Mouse (Mus musculus) hindbrain, embryonic 13.5 days (tissue): ENCODE results near the gene Arfgef2. TPM values are rescaled to one million over a fixed set of nuclear protein-coding genes. Genes with fewer than 3 reads are reported as not detected.
"Not testable (repeated sequence)": the region's sequence is repeated elsewhere in the genome, so short reads cannot be mapped to it uniquely, and the experiment has no call there.

Experiments used
- ATAC-seq: fragments of 200-750 bp; cut with Nextera tagmentation; 2 replicates; pipeline ENCODE4 v1.8.0; 2017; ENCODE audit warnings: moderate TSS enrichment; ENCODE audit not compliant: low FRiP score
- H3K27ac ChIP-seq: fragments of 300-500 bp; sonication (generic); 2 replicates; pipeline ENCODE4 v1.5.1; 2015; ENCODE audit warnings: inconsistent platforms, mild to moderate bottlenecking, moderate library complexity
- H3K27me3 ChIP-seq: fragments of 300-500 bp; sonication (generic); 2 replicates; pipeline ENCODE4 v1.6.1; 2015; ENCODE audit warnings: mild to moderate bottlenecking, inconsistent platforms
- H3K36me3 ChIP-seq: fragments of 300-500 bp; sonication (generic); 2 replicates; pipeline ENCODE4 v1.6.1; 2015; ENCODE audit warnings: mild to moderate bottlenecking, inconsistent platforms
- H3K4me1 ChIP-seq: fragments of 300-500 bp; sonication (generic); replicated peaks from 2 replicates; pipeline ENCODE4 v1.6.1; 2015; ENCODE audit warnings: inconsistent platforms
- H3K4me2 ChIP-seq: fragments of 300-500 bp; sonication (generic); 2 replicates; pipeline ENCODE4 v1.6.1; 2015; ENCODE audit warnings: inconsistent platforms, mild to moderate bottlenecking, moderate library complexity
- H3K4me3 ChIP-seq: fragments of 300-500 bp; sonication (generic); 2 replicates; pipeline ENCODE4 v1.5.1; 2015; ENCODE audit warnings: mild to moderate bottlenecking, inconsistent platforms
- H3K9ac ChIP-seq: fragments of 300-500 bp; sonication (generic); 2 replicates; pipeline ENCODE4 v1.6.1; 2015; ENCODE audit warnings: mild to moderate bottlenecking, inconsistent platforms
- H3K9me3 ChIP-seq: fragments of 300-500 bp; sonication (generic); 2 replicates; pipeline ENCODE4 v1.6.1; 2016; ENCODE audit warnings: inconsistent platforms
- WGBS: fragments of 180-500 bp; shearing (Covaris S2); methylation state at CpG from one replicate; pipeline ENCODE4 v1.1.7; 2015; 5-methylcytosine and 5-hydroxymethylcytosine counted together
- polyA plus RNA-seq: library from polyadenylated mRNA; unstranded; fragments of >200 nt; fragmentation: Nextera tagmentation; extraction: Ambion mirVana; gene quantifications from 2 replicates; pipeline ENCODE4 v1.2.1, GENCODE M21; 2015

Gene Arfgef2
- polyA plus RNA-seq, 1 experiment from 2014 or later: 3.7 TPM

- H3K9ac ChIP-seq: peak overlapping the region; percentile 81
- no peaks in the 10 kb centered on the region for H3K9me3 ChIP-seq
- under 1% methylated on average over 35 of the region's 35 CpGs for WGBS
- no peaks in the 10 kb centered on the region for H3K27me3 ChIP-seq
- peak overlapping the region; percentile 73 for H3K4me2 ChIP-seq
- peak; percentile 95 for ATAC-seq
- no peaks in the 10 kb centered on the region for H3K36me3 ChIP-seq
- H3K27ac ChIP-seq: peak overlapping the region; percentile 60; the same call in 1 of the 2 replicates
- peaks cover 20% of the 10 kb centered on the region for H3K4me1 ChIP-seq
- peak overlapping the region; percentile 57 for H3K4me3 ChIP-seq
Observed at GRCm38 (mm10) chr2:166786353-166787004, 18.9 kb upstream of the Arfgef2 start.

GRCm38 (mm10) chr2:166791738-166792137 is 13.7 kb upstream of the Arfgef2 start:
- Histone ChIP-seq H3K9ac (no peak overlapping the region), H3K4me3 (no peak overlapping the region), H3K36me3 (peaks cover 10% of the 10 kb centered on the region), H3K27ac (peak overlapping the region; percentile 78), H3K27me3 (no peaks in the 10 kb centered on the region), H3K4me2 (no peak overlapping the region), H3K4me1 (peaks cover 28% of the 10 kb centered on the region), H3K9me3 (no peaks in the 10 kb centered on the region)
- WGBS: 63% methylated on average over 5 of the region's 5 CpGs
- ATAC-seq: no peak

- ATAC-seq: peak; percentile 84
- Histone ChIP-seq H3K27ac (peak within 1 kb of the TSS; percentile 78), H3K4me1 (peaks cover 23% of the 10 kb centered on the region), H3K36me3 (peaks cover 16% of the 10 kb centered on the region), H3K4me3 (peak within 1 kb of the TSS; percentile 75), H3K9ac (peak within 1 kb of the TSS; percentile 90), H3K4me2 (peak within 1 kb of the TSS; percentile 68), H3K9me3 (no peaks in the 10 kb centered on the region), H3K27me3 (no peaks in the 10 kb centered on the region)
- WGBS: 20% methylated on average over 5 of the region's 5 CpGs
Observed at GRCm38 (mm10) chr2:166792355-166792754, 13.0 kb upstream of the Arfgef2 start, which contains the start of gene Trp53rkb. Trp53rkb (plus strand) TSS chr2:166792531.

- peaks cover 29% of the 10 kb centered on the region for H3K36me3 ChIP-seq
- not testable (repeated sequence) for H3K9me3 ChIP-seq, H3K27me3 ChIP-seq
- H3K4me3 ChIP-seq: peak overlapping the region; percentile 75
- H3K4me1 ChIP-seq: peaks cover 23% of the 10 kb centered on the region
- peak overlapping the region; percentile 68 for H3K4me2 ChIP-seq
- WGBS: under 1% methylated on average over 67 of the region's 76 CpGs
- H3K27ac ChIP-seq: peak overlapping the region; percentile 78
- H3K9ac ChIP-seq: peak overlapping the region; percentile 90
- ATAC-seq: peak; percentile 90
Observed at GRCm38 (mm10) chr2:166793542-166794214, 11.7 kb upstream of the Arfgef2 start.

DNA sequence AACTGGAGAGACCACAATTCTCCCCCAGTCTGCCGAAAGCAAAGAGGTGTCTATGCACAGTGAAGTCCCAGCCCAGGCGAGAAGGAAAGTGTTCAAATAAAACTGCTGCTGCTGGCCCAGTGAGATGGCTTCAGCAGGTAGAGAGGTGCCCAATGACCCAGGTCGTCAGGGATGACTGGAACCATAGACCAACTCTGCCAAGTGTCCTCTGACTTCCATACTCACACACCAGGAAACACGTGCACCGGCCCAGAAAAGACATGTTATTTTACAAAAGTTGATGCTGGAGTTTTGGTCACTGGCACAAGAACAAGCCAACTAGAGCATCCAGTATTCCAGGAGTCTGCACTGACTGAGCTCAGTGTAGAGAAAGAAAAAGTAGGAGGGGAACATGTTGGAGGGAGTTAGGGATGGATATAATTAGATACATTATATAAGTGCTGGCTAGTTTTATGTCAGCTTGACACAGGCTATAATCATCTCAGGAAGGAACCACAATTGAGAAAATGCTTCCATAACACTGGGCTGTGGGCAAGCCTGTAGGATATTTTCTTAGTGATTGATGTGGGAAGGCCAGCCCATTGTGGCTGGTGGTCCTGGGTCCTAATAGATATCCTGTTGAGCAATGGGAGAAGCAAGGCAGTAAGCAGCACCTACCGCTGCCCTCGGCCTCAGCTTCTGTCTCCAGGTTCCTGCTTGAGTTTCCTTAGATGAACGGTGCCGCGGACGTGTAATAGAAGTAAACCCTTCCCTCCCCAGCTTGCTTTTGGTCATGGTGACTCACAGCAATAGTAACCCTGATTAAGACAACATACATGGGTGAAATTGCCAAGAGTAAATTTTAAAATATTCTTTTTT is 5.5 kb upstream of the Arfgef2 start:
- WGBS: 83% methylated on average over 11 of the region's 11 CpGs
- no peak overlapping the region for H3K9ac ChIP-seq
- no peak for ATAC-seq

DNA sequence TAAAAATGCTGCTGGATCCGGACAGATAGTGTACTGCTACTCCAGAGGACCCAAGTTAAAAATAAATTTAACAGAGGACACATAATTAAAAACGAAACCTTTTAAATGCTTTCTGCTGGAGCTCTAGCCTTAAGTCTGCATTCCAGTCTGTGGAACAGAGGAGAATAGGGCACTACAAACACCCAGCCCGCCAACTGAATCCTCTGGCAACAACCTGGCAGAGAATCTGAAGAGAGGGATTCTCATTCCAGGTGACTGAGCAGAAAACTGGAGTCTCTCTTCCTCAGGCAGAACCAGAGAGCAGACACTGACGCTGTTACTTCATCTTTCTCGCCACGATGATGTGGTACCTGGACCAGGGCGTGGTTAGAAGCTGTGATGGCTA is 4.9 kb upstream of the Arfgef2 start:
- Histone ChIP-seq H3K4me3 (no peak overlapping the region), H3K4me1 (no peaks in the 10 kb centered on the region), H3K9ac (no peak overlapping the region), H3K4me2 (no peak overlapping the region), H3K27ac (no peak overlapping the region), H3K36me3 (peaks cover 41% of the 10 kb centered on the region), H3K27me3 (0 out of 2 replicates have a peak, but pooled peaks cover 6% of the 10 kb centered on the region), H3K9me3 (no peaks in the 10 kb centered on the region)
- 89% methylated on average over 7 of the region's 7 CpGs for WGBS
- ATAC-seq: no peak

More for the DNA sequence above, 5.5 kb upstream of the Arfgef2 start:
- H3K4me2 ChIP-seq: no peak overlapping the region
- peaks cover under 1% of the 10 kb centered on the region for H3K4me1 ChIP-seq
- 0 out of 2 replicates have a peak, but pooled peaks cover 6% of the 10 kb centered on the region for H3K27me3 ChIP-seq
- no peak overlapping the region for H3K27ac ChIP-seq
- H3K4me3 ChIP-seq: no peak overlapping the region
- peaks cover 41% of the 10 kb centered on the region for H3K36me3 ChIP-seq
- H3K9me3 ChIP-seq: no peaks in the 10 kb centered on the region

- 0 out of 2 replicates have a peak, but pooled peaks cover 6% of the 10 kb centered on the region for H3K27me3 ChIP-seq
- H3K27ac ChIP-seq: no peak overlapping the region
- WGBS: 79% methylated on average over 2 of the region's 2 CpGs
- ATAC-seq: no peak
- no peak overlapping the region for H3K4me3 ChIP-seq
- no peak overlapping the region for H3K4me2 ChIP-seq
- peaks cover 34% of the 10 kb centered on the region for H3K36me3 ChIP-seq
- H3K9me3 ChIP-seq: no peaks in the 10 kb centered on the region
- peaks cover 7% of the 10 kb centered on the region for H3K4me1 ChIP-seq
- no peak overlapping the region for H3K9ac ChIP-seq
Observed at GRCm38 (mm10) chr2:166801436-166801835, 4.0 kb upstream of the Arfgef2 start.

GRCm38 (mm10) chr2:166803298-166803697 is 2.1 kb upstream of the Arfgef2 start:
- H3K9ac ChIP-seq: no peak overlapping the region
- H3K9me3 ChIP-seq: no peaks in the 10 kb centered on the region
- ATAC-seq: no peak
- no peak overlapping the region for H3K4me2 ChIP-seq
- 0 out of 2 replicates have a peak, but pooled peaks cover 6% of the 10 kb centered on the region for H3K27me3 ChIP-seq
- H3K36me3 ChIP-seq: peaks cover 16% of the 10 kb centered on the region
- H3K4me1 ChIP-seq: peaks cover 14% of the 10 kb centered on the region
- H3K4me3 ChIP-seq: no peak overlapping the region
- H3K27ac ChIP-seq: no peak overlapping the region
- 93% methylated on average over 3 of the region's 3 CpGs for WGBS

GRCm38 (mm10) chr2:166806173-166806705 is 851 bp downstream of the Arfgef2 start:
- no peak for ATAC-seq
- H3K36me3 ChIP-seq: no peaks in the 10 kb centered on the region
- H3K9me3 ChIP-seq: no peaks in the 10 kb centered on the region
- H3K4me2 ChIP-seq: peak overlapping the region; percentile 80
- WGBS: 27% methylated on average over 14 of the region's 14 CpGs
- peaks cover 22% of the 10 kb centered on the region for H3K4me1 ChIP-seq
- peak overlapping the region; percentile 66 for H3K27ac ChIP-seq
- H3K9ac ChIP-seq: peak overlapping the region; percentile 91
- peak overlapping the region; percentile 76 for H3K4me3 ChIP-seq
- H3K27me3 ChIP-seq: 0 out of 2 replicates have a peak, but pooled peaks cover 6% of the 10 kb centered on the region

DNA sequence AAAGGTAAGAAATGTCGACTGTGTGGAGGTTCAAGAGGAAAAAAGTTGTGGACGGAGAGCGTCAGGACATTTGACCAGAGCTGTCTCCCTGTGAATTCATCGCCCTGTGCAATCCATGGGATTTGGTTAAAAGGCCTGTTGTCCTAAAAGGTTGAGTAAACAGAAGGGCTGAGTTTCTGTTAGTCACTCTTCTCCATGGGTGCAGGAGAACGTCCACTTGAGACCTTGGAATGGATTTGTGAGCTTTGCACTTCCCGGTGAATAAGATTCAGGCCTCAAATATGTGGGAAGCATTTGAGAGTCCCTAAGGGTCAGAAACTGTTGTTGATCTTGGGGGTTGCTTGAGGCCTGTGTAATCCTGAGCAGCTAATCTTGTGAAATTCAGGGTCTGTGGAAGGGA is 1.4 kb downstream of the Arfgef2 start:
- Histone ChIP-seq H3K9ac (no peak overlapping the region; the same call in 1 of the 2 replicates), H3K27me3 (0 out of 2 replicates have a peak, but pooled peaks cover 6% of the 10 kb centered on the region), H3K36me3 (no peaks in the 10 kb centered on the region), H3K4me3 (no peak overlapping the region; the same call in 1 of the 2 replicates), H3K4me1 (peaks cover 22% of the 10 kb centered on the region), H3K4me2 (peak overlapping the region; percentile 80), H3K9me3 (no peaks in the 10 kb centered on the region), H3K27ac (no peak overlapping the region)
- no peak for ATAC-seq
- 77% methylated on average over 6 of the region's 6 CpGs for WGBS

- no peaks in the 10 kb centered on the region for H3K36me3 ChIP-seq
- no peak overlapping the region for H3K4me2 ChIP-seq
- H3K4me3 ChIP-seq: no peak overlapping the region
- no peak overlapping the region for H3K9ac ChIP-seq
- no peaks in the 10 kb centered on the region for H3K9me3 ChIP-seq
- H3K4me1 ChIP-seq: peaks cover 22% of the 10 kb centered on the region
- 95% methylated on average over 5 of the region's 5 CpGs for WGBS
- H3K27ac ChIP-seq: no peak overlapping the region
- no peaks in the 10 kb centered on the region for H3K27me3 ChIP-seq
- no peak for ATAC-seq
Observed at GRCm38 (mm10) chr2:166809499-166809898, 4.1 kb downstream of the Arfgef2 start.

DNA sequence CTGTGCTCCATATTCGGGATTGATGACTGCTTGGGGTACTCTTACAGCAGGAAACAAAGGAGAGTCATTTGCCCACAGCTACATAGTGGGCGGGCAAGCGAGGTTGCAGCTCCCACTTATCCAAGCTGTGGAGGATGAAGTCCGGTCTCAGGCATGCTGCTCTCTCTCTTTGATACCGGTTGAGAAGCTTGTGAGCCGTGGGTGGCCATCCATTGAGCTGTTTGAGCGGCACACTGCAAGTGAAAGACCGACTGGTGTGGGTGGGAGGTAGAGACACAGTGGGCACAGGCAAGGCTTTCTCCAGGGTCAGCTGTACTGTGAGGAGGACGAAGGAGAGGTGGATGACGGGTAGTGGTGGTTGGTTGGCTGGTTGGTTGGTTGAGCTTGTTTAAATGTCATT is 5.4 kb downstream of the Arfgef2 start:
- Histone ChIP-seq H3K4me2 (no peak overlapping the region), H3K4me1 (peaks cover 21% of the 10 kb centered on the region), H3K9me3 (no peaks in the 10 kb centered on the region), H3K9ac (no peak overlapping the region), H3K27me3 (no peaks in the 10 kb centered on the region), H3K4me3 (no peak overlapping the region), H3K36me3 (no peaks in the 10 kb centered on the region), H3K27ac (no peak overlapping the region)
- 85% methylated on average over 10 of the region's 10 CpGs for WGBS
- ATAC-seq: no peak
